Mouse (Mus musculus): ENCODE measurements around the gene Lemd1.

DNA sequence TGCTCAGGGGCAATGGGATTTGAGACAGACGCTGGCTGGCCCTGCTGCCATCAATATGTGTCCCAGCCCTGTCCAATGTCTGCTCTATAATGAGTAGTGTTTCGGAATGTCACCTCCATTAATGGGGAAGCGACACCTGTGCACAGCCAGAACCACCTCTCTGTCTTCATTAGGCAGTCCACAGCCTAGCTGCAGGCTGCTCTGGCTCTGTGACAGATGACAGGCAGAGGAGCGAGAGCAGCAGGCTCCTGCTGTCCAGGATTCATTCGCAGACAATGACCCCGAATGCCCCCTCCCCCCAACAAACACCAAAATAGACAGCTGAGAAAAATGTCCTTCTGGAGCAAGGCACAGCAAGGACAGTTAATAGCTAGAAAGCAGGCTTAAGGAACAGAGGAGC lies 21.8 kb downstream of the Lemd1 start:
- TF ChIP-seq CTCF (IDR thresholded peaks at IDR 0.05; ENCODE audit: insufficient read depth, low read depth, low read length) (no peak), POLR2A (IDR thresholded peaks at IDR 0.05; ENCODE audit: insufficient read depth, low read depth, low read length) (no peak)
